Mouse (Mus musculus): ENCODE measurements around the gene Thrb.
"Not testable (repeated sequence)": the region's sequence is repeated elsewhere in the genome, so short reads cannot be mapped to it uniquely, and the experiment has no call there.

Gene Thrb

DNA sequence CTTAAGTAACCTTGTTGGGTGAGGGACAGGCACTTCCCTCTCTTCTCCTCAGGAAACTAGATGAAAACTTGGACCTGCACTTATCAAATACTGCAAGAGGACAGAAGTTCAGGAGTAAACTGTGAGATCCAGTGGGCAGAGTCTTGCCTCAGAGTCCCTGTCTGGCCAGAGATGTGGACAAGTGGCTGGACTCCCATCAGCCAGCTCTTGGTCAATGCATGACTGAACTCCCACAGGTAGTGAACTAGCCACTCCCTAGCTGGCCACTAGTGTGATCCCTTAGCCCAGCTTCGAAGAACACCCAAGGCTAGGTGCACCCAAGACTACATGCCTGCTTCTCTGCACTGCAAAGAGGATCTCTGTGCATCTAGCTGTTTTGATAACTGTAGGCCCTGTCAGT lies 234.7 kb downstream of the Thrb start:
- no peak for DNase-seq

DNA sequence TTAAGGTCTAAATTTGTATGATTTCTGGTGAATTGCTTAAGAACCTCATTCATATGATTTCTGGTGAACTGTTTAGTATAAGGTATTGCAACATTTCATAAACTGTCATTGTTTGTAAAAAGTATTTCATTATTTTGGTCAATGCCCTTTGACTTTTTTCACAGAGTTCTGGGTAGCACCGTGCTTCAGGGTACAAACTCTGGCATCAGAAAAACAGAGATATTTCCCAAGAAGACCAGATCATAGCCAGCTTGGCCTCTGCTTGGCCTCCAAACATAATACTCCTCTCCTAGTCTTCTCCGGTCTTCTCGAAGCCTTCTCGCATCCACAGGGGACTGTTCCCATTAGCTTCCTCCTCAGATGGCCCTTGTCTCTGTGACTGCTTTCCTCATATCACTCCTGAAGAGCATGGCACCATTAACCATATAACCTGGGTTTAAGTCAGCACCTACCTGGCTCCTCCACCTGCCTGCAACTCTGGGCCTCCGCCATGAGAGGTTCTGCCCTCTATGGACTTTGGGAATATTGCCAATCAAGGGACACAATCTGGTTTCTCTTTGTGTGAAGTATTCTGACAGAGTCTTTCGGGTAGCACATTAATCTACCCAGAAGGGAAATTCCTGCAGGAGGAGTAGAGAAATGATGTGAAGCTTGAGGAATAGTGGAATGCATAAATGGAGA lies 239.8 kb downstream of the Thrb start:
- DNase-seq, result no peak

DNA sequence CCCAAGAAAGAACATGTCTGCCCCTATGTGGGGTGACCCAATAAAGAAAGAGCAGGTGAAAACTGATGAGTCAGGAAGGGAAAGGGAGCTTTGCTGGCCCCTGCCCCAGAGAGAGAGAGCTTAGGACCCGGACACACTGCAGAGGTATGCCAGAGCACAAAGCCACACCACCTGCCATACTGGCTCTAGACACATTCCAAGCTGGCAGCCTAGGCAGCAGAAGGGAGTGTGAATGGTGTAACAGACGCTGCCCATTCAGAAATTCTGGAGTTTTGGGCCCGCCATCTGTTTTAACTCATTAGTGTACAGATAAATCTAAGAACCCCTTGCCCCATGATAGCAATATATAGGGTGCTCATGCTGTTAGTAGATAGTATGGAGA lies 240.3 kb downstream of the Thrb start:
- DNase-seq, result no peak

DNA sequence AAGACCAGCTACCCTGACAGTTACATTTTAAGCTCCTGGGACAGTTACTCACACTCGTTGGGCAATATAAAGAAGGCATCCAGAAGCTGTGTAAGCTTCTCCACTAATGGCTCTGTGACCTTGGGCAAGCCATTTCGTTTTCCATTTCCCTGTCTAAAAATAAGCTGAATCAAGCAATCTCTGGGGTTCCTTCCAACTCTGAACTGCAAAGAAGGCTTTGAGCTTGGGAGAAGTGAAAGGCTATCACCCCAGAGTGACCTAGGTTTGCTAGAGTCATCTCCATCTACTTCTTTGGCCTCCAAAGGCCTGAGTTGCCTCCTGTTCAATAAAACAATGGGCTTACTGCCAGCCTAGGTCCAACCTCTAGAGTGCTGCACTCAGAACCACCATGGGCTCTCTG lies 242.4 kb downstream of the Thrb start:
- DNase-seq, result no peak

DNA sequence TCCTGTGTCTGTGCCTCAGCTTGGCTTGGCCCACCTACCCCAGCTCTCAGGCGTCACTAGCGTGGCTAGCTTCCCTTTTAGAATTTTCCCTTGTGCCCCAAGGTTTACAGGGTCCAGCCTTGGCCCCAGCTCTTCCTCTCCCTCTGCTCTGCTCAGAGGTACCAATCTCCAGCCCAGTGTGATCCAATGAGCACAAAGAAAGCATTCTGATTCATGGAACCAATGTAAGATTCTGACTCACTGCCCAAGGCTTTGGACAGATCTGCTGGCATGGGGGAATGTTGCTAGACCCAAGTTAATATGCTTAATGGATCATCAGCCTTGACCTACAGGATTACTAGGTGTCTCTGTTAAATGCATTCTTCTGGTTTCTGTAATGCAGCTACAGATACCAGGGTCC lies 243.1 kb downstream of the Thrb start:
- no peak for DNase-seq

DNA sequence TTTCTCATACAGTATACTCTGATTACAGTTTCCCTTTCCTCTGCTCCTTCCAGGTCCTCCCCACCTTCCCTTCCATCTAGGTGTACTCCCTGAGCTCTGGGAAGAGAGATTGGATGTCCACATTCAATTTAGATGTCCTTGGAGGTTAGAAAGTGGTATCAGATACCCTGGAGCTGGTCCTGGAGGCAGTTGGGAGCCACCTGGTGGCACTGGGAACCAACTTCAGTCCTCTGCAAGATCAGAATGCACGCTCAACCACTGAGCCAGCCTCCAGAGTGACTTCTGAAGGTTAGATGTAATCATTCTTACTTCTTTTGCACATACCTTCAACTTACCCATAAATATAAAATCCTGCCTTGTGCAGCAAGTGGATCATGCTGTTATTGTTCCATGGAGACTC lies 244.5 kb downstream of the Thrb start:
- DNase-seq, result peak; percentile 44

DNA sequence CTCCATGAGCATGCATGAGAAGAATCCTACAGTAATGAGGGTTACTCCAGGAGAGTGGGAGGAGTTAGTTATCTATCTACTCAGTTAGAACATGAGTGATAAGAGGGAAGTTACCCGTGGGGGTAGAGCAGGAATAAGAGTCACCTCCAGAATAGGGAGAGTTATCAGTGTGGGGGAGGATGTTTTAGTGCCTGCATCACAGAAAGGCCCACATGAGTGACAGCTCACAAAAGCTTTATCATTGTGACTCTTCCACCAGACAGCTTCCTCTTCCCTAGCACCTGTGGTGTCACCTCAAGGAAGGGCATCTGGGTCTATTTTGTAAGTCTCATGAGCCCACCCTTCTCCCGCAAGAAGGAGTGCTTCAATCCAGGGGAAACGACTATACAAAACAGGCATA lies 245.6 kb downstream of the Thrb start:
- no peak for DNase-seq

DNA sequence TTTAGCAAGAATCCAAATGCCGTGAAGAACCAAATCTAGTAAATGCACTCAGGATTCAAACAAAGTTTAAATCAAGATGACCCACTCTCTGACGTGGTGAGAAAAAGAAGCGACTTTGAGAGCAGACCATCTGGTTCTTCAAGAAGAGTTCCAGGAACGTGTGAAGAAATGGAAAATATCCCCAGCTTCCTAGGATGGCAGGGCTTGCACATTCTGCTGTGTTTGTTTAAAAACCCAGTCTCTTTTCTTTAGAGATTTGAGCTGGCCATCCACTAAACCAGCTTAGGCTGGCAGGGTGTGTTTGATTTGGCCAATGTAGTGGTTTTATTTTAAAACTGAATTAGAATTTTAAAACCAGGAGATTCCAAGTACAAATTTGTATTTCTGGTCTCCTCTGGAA lies 246.9 kb downstream of the Thrb start:
- no peak for DNase-seq

DNA sequence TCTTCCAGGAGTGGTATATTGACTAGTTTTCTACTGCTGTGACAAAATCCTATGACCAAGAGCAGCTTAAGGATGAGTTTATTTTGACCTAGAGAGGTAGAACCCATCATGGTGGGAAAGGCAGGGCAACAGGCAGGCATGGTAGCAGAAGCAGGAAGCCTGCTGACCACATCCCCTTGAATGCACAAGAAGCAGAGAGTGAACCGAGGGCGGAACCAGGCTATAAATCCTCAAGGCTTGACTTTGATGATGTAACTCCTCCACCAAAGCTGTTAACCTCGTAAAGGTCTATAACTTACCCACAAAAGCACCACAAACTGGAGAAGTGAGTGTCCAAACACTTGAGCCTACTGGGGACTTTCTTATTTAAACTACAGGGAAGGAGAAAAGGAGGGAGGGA lies 251.1 kb downstream of the Thrb start:
- no peak for DNase-seq

DNA sequence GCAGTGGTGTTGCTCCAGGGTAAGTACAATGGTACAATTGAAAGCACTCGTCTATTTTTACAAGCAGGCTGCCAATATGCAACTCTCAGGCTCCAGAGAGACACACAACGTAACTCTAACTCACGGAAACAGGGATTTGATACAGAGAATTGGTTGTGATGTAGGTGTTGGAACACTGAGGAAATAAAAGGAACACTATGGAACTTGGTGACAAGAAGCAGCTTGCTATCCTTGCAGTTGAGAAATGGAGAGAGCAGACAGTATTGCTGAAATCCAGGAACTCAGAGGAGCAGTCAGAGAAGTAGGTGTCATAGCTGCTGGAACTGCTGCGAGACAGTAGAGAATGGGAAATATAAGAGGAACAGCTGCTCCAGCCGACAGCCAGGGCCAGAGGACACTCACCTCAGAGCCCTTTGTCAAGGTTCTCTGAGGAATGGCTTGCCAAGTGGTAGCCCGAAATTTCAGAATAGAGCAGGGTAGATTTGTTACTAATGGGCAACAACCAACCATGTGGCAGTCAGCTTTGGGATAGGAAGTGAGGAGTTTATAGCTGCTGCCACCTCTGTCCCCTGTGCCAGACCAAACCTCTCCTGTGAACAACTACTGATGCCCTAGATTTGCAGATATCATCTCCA lies 252.6 kb downstream of the Thrb start:
- DNase-seq, result no peak

DNA sequence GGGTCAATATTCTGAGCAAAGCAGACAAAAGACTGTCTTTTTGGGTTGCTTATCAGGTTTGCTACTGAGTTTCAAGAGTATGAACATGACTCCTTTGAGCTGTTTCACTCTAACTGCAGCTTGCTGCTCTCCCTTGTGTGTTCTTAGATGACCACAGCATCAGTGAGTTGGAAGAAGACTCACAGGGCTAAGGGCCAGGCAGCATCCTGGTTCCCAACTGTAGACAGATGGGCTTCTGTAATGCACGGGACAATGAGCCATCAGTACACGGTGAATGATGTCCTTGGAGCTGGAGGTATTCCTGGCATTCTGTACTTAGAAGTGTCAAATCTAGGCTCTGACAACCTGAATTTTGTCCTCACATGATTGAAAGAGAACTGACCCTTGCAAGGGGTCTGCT lies 255.5 kb downstream of the Thrb start:
- no peak for DNase-seq

DNA sequence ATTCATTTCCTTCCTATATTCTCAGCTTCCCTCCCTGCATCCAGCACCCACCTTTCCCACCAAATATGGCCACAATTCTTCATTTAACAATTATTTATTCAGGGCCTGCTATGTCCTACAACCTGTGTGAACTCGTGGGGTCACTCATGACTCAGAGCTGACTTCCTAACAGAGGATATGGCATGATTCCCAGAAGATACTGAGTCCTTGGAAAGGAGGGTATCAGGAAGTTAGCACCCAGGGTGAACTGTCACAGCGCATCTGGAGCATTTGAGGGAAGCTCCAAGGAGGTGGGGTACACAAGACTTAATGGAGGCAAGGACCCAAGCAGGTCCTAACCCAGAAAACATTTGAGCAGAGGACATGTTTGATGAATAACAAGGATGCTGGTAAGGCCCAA lies 256.6 kb downstream of the Thrb start:
- no peak for DNase-seq

DNA sequence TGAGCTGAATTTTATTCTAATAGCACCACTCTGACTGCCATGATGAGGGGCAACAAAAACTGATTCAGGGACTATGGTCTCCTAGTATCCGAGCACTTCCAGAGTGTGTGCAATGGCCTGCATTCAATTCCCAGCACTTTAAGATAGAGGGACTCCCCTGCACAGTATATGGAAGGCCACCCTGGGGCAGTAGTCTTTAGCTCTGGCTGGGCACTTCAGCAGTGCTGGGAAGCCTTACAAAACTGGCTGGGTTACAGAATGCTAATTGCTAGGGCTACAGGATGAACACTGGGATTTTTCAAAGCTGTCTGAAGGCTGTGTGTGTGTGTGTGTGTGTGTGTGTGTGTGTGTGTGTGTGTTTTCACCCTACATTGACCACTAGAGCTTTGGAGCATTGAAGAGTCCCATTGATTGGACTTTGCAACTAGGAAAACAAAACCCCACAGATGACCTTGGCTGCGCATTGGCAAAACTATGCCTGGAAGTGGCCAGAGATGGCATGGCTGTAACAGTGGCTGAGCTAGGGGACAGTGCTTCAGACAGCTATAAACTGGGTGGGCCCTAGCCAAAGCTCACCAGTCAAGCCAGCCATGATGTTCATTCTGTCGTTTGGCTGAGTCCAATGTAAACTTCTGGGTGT lies 257.2 kb downstream of the Thrb start:
- DNase-seq, result no peak

DNA sequence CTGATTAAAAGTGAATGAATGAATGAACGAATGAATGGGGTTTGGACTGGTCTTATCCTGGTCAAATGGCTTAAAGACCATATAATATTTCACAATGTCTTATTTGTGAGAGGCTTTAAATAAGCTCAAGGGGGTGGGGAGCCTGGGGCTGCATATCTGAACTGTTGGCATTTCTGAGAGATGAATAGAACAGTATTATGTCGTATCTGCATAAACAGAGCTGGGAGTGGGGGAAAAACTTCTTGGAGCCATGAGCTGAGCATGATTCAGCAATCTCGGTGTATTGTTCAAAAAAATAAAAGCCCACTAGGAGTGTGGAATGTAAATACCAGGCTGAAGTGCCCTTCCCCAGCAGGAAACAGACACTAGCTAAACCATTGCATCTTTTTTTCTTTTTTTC lies 257.8 kb downstream of the Thrb start:
- DNase-seq, result no peak

DNA sequence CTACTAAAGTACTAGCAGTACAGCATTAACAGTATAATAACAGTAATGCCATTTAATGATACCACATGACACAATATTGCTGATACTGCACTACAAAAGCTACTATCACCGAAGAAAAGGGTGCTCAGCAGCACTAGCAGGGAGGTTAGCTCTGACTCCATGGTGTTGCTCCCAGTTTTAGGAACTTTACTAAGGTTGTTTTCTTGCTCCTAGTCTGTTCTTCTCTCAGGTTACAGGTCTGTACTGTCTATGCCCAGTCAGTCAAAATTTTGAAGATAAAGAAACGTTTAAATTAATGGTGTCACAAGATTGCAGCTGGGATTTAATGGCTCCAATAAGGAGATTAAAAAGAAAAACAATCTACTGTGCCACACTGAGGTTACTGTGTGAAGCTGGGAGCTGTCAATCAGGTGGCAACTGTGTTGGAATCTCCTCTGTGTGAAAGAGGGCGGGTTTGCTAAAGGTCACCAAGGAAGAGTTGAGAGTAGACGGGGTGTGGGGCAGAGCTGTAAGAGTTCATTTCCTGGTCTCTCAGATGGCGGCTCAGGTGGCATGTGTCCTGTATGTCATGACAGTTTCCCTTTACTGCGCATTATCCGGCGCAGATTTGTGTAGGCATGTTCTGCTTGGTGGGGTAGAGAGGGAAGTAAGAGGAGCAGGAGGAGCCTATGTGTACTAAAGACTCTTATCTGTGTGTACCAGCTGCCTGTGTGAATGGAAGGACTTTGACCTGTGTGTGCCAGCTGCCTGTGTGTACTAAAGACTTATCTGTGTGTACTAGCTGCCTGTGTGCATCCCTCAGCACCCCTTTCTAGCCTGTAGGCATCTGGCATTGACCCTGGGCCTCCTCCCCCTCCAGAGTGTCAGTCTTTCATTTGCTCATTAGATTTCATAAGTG lies 263.0 kb downstream of the Thrb start:
- peak; percentile 33 for DNase-seq

DNA sequence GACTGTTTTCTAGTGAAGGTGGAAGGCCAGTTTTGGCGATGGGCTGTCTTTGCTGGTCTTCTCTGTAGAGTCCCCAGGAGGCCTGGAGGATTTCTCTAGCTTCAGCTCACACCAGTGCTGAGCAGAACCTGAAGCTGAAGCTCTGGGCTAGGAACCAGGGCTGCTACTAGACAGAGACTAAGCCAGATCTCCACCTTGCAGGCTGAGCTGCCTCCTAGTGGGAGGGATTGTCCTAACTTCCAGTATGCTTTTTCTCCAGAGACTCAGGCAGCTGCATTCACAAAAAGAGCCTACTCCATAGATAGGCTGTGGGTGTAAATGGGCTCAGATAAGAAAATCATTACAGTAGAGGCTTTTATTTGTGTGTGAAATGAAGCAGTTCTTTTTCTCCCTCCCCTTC lies 267.4 kb downstream of the Thrb start:
- peak; percentile 63 for DNase-seq

DNA sequence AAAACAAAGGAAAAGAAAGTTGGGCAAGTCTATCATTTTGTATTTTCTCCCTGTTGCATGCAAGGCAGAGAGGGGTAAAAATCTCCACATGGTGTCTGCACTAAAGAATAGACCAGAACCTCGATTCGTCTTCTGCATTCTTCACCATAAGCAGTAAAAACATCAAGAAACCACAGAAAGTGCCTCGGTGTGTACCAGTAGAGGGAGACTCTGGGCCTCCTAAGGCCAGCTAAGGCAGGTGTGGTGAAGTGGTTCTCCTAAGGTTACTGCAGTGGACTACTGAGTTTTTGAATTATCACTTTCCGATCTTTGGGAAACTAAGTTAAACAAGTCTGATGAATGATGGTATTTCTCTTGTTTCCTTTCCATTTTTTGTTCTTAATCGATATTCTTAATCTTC lies 269.5 kb downstream of the Thrb start:
- DNase-seq, result no peak

DNA sequence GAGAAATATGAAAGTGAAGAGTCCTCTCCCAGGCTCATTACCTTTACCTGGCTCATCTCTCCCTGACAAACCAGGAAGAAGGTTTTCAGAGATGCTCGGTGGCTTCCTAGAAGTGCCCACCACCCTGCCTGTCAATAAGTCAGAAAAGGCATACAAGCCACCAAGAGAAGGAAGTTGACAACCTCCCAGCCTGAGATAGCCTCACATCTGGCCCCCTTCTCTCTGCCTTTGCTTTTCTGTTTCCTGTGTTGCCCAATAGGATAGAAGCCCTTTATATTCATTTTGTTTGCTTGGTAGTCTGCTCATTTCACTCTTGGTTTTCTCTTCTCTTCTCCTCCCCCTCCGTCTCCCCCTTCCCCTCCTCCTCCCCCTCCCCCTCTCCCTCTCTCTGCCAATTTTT lies 273.4 kb downstream of the Thrb start:
- no peak for DNase-seq

DNA sequence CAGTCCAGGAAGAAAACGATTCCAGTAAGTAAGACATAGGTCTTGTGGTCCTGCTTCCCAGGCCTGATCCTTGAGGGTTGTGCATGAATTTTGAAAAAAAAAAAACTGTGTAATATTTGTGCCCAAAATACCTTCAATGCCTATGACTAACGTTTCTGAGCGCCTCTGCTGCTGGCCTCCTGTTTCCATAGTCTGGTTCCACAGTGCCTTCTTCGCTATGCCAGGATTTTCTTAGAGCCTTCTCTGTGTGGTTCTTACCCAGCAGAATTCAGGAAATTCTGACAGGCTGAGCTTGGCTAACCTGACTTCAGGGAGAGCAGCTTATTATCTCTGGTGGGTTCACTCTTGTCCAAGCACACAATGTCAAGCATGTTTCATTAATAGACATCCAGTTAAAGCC lies 274.7 kb downstream of the Thrb start:
- DNase-seq, result not testable (repeated sequence)

DNA sequence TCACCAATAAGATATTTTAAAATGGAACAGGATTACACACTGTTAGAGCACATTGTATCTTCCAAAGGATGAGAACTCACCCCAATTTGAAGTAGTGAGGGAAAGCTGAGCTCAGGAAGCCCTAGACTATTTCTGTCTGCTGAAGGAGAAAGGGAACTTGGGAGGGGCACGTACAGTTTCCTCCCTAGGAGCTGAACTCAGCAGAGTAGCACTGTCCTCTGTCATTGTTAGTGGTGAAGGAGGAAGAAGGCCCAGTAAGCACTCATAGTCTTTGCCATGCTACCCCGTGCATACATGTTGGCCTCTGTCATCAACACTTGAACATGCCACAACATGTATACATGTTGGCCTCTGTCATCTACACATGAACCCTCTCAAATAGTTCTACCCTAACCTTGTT lies 294.0 kb downstream of the Thrb start:
- no peak for DNase-seq

DNA sequence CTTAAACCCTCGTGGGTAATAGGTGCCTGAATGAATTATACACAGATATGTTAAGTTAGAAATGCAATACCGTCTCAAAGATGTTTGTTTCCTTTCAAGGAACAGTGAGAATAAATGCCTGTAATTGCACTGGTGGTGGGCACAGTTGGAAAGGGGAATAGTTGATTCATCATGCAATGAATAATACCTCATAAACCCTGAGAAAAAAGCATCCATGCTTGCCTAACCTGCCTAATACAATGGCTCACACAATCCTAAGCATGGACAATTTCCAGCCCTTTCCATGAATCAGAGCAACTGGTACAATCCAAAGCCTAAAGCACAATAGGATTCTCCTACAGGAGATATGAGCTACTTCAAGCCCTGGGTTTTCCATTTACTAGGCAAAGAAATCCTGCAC lies 299.8 kb downstream of the Thrb start:
- DNase-seq, result no peak

DNA sequence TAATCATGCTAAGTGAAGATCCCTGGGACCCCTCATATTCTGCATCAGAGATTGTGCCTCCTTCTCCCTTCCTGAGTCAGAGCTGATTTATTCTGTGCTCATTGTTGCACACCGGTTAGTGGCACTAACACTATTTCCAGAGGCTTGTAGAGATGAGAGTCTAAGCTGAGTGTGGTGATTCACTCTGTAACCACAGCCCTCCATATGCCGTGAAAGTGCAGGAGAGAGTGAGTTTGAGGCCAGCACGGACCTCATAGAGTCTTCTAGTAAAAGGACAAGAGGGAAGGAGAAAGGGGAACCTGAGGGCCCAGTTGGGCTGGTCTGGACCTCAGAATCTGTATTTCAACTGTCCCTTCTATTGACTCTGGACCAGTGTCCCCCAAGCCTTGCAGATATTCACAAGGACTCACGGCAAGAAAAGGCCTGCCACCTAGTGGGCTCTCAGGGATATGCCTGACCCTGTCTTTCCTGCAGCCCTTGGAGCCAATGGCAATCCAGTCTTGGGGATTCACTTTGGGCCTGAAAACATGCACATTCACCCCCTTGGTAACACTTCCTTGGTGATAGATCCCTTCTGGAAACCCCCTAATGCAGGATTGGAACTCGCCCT lies 307.2 kb downstream of the Thrb start:
- DNase-seq, result peak; percentile 75

DNA sequence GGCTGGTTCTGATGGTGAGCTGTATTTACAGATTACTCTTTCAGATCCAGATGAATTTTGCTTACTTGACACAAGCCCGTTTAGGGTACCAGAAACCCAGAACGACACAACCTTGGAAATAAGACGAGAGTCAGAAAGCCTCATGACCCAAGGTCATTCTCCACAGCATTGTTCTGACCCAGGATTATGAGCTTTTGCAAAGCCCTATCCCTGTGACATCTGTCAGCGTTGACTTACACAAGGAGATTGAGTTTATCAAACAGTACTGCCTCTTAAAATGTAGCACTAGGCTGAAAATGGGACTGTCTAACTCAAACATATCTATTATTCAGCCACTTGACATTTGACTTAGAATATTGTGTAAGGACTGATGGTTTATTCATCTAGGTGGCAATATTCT lies 312.1 kb downstream of the Thrb start:
- DNase-seq, result no peak

Measured in kidney, postnatal 10 days (tissue).